Mouse (Mus musculus): ENCODE results near the gene V1ra8.
"Not testable (repeated sequence)": the region's sequence is repeated elsewhere in the genome, so short reads cannot be mapped to it uniquely, and the experiment has no call there.

V1ra8 gene

GRCm38 (mm10) chr6:90202493-90202892 lies at the start of gene V1ra8:
V1ra8 (plus strand) TSS chr6:90202793.
- DNase-seq = not testable (repeated sequence)

GRCm38 (mm10) chr6:90160139-90160538 lies 42.5 kb upstream of the V1ra8 start:
- DNase-seq = no peak

GRCm38 (mm10) chr6:90174508-90174907 lies 28.1 kb upstream of the V1ra8 start, which contains the start of gene Vmn1r52:
Vmn1r52 (plus strand) TSS chr6:90174808.
- no peak for DNase-seq

GRCm38 (mm10) chr6:90224338-90224737 lies 21.7 kb downstream of the V1ra8 start, which contains the start of gene Vmn1r53:
Vmn1r53 (minus strand) TSS chr6:90224438.
- no peak for DNase-seq

- DNase-seq = not testable (repeated sequence)
Observed at GRCm38 (mm10) chr6:90232114-90232513, 29.5 kb downstream of the V1ra8 start.

- no peak for DNase-seq
Observed at GRCm38 (mm10) chr6:90232681-90233080, 30.1 kb downstream of the V1ra8 start.

- DNase-seq = no peak
Observed at GRCm38 (mm10) chr6:90244019-90244418, 41.4 kb downstream of the V1ra8 start.

GRCm38 (mm10) chr6:90246000-90246399 lies 43.4 kb downstream of the V1ra8 start, which contains the start of gene Vmn1r54:
Vmn1r54 (plus strand) TSS chr6:90246300.
- DNase-seq = no peak
